Comparison of ENCODE assay signal across 11 mouse cellular contexts in the genomic region with DNA sequence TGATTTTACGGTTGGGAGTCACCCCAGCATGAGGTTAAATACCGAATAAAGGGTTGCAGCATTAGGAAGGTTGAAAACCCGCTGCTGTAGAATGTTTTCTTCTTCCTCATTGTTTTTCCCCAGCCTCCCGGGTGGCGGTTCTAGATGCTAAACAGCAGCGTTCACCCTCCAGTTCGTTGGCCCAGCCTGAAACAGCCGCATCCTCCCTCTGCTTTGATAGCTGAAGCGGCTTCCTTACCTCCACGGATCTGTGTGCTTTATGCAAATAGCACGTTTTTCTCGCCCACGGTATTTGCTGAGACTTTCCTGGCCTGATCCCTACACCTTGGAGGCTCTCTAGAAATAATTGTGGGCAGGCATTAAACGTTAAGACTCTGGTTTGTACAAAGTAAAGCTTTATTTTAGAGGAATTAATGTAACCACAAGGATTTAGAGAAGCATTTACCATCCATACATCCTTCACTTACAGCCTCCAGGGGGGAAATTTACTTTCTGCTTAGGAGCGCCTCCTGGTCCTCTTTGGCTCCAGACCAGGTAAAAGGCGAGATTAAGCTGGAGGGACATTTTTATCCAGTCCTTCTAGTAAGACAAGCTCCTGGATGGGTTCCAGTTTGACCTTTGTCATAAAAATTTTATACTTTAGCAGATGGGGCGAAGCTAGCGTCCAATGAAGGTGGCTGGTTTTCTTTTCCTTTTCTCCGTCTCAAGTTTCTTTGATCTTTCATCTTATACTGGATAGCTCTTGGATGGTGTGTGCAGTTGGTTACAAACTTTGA. TPM values are rescaled to one million over a fixed set of nuclear protein-coding genes. Genes with fewer than 3 reads are reported as not detected.
DNase-seq lines count a peak whose midpoint lies in the region; ATAC-seq and TF ChIP-seq lines count a peak whose summit lies in the region.
"Had no signal": no experiment of that assay in that cellular context is flagged by ENCODE, and none has a peak within 500 bp of the region (broad histone marks: within the 10 kb centered on the region; RNA-seq: fewer than 3 reads in every experiment).

No protein-coding gene starts in this region.

- no peak for TF ChIP-seq POLR2A in brain, embryonic 14.5 days (IDR thresholded peaks at IDR 0.05; ENCODE audit: borderline replicate concordance, extremely low read depth, insufficient read depth, insufficient read length, poor library complexity, severe bottlenecking)

- H3K4me3 ChIP-seq in hindbrain, embryonic 11.5 days (ENCODE audit: low read depth, low read length), result peak overlapping the region; percentile 74
- H3K4me3 ChIP-seq in midbrain, embryonic 13.5 days (replicated peaks), result peak overlapping the region; percentile 66
- H3K4me3 ChIP-seq in liver, embryonic 12.5 days, result no peak overlapping the region

- DNase-seq in heart, adult 11 months, result peak; percentile 68
- no peak for DNase-seq in heart, adult 9 months (ENCODE audit: low spot score in 2 of 2)
- peak; percentile 45 for DNase-seq in brain, embryonic 14.5 days (ENCODE audit: low read depth)
- DNase-seq in hindbrain, embryonic 11.5 days (ENCODE audit: low spot score), result peak; percentile 31
- no peak for DNase-seq in cerebellum, adult 8-10 months
- DNase-seq in gastrocnemius, adult 18-20 months (ENCODE audit: low spot score), result no peak
- DNase-seq: cerebellum, postnatal 36 days; thymus, postnatal 14 days had no signal

- TF ChIP-seq CTCF in brain, embryonic 14.5 days (IDR thresholded peaks at IDR 0.05; ENCODE audit: borderline replicate concordance, extremely low read depth, insufficient read depth, insufficient read length), result no peak

- H3K9me3 ChIP-seq in hindbrain, embryonic 11.5 days (ENCODE audit: control insufficient read depth, low read length), result no peaks in the 10 kb centered on the region
- no peaks in the 10 kb centered on the region for H3K9me3 ChIP-seq in midbrain, embryonic 13.5 days
- no peaks in the 10 kb centered on the region for H3K9me3 ChIP-seq in liver, embryonic 12.5 days (replicated peaks)

- ATAC-seq in hindbrain, embryonic 11.5 days (ENCODE audit: low FRiP score), result no peak
- no peak for ATAC-seq in midbrain, embryonic 13.5 days
- ATAC-seq in liver, embryonic 12.5 days, result no peak

- peaks cover 11% of the 10 kb centered on the region for H3K4me1 ChIP-seq in hindbrain, embryonic 11.5 days (replicated peaks; ENCODE audit: control insufficient read depth, insufficient read depth, low read length)
- H3K4me1 ChIP-seq in midbrain, embryonic 13.5 days (replicated peaks), result peaks cover 62% of the 10 kb centered on the region
- H3K4me1 ChIP-seq in liver, embryonic 12.5 days, result no peaks in the 10 kb centered on the region

- H3K4me2 ChIP-seq in hindbrain, embryonic 11.5 days (replicated peaks; ENCODE audit: low read depth, low read length), result peak overlapping the region; percentile 94
- peak overlapping the region; percentile 98 for H3K4me2 ChIP-seq in midbrain, embryonic 13.5 days (replicated peaks)
- H3K4me2 ChIP-seq in liver, embryonic 12.5 days, result no peak overlapping the region

- H3K27me3 ChIP-seq in hindbrain, embryonic 11.5 days (ENCODE audit: control insufficient read depth, insufficient read depth, low read length), result peaks cover 6% of the 10 kb centered on the region; the same call in 1 of the 2 replicates
- H3K27me3 ChIP-seq in midbrain, embryonic 13.5 days, result peaks cover 79% of the 10 kb centered on the region
- peaks cover 68% of the 10 kb centered on the region for H3K27me3 ChIP-seq in liver, embryonic 12.5 days (replicated peaks)

- peak overlapping the region; percentile 31; the same call in 1 of the 2 replicates for H3K9ac ChIP-seq in hindbrain, embryonic 11.5 days (ENCODE audit: low read depth, low read length)
- H3K9ac ChIP-seq in midbrain, embryonic 13.5 days (replicated peaks), result peak overlapping the region; percentile 39
- H3K9ac ChIP-seq in liver, embryonic 12.5 days, result no peak overlapping the region

- no peaks in the 10 kb centered on the region for H3K36me3 ChIP-seq in hindbrain, embryonic 11.5 days (ENCODE audit: control insufficient read depth, insufficient read depth, low read length)
- no peaks in the 10 kb centered on the region for H3K36me3 ChIP-seq in midbrain, embryonic 13.5 days
- H3K36me3 ChIP-seq in liver, embryonic 12.5 days, result no peaks in the 10 kb centered on the region

- WGBS in hindbrain, embryonic 11.5 days, result 23% methylated on average over 19 of the region's 19 CpGs
- 22% methylated on average over 19 of the region's 19 CpGs for WGBS in midbrain, embryonic 13.5 days
- WGBS in liver, embryonic 12.5 days (ENCODE audit: insufficient replicate concordance), result 22% methylated on average over 19 of the region's 19 CpGs

- H3K27ac ChIP-seq in hindbrain, embryonic 11.5 days (ENCODE audit: low read depth, low read length), result no peak overlapping the region
- no peak overlapping the region for H3K27ac ChIP-seq in midbrain, embryonic 13.5 days
- H3K27ac ChIP-seq in liver, embryonic 12.5 days, result no peak overlapping the region

RNA-seq across cellular contexts. Expression of gene Plce1, which starts 1.7 kb away (rescaled TPM):
- 4.9 and 6.2 TPM in 2 replicates for polyA plus RNA-seq in brain, embryonic 14.5 days (2012; rRNA removed)
- polyA plus RNA-seq in hindbrain, embryonic 11.5 days (2014; fragmentation: Nextera tagmentation; extraction: Ambion mirVana), result 6.1 and 6.9 TPM in 2 replicates
- polyA plus RNA-seq in midbrain, embryonic 13.5 days (2015; fragmentation: Nextera tagmentation; extraction: Ambion mirVana), result 3.9 and 4.3 TPM in 2 replicates
- 0.82 and 0.89 TPM in 2 replicates for polyA plus RNA-seq in liver, embryonic 12.5 days (2016; fragmentation: Nextera tagmentation; extraction: Ambion mirVana)
- 1 to 10 TPM; 4.5 to 6.0 TPM for total RNA-seq in gastrocnemius, adult 18-20 months (2021)
- total RNA-seq: hematopoietic stem cell, adult 5-6 weeks had no signal

Comparison
In these comparisons a context has a peak if more than half of its experiments do, and no peak if none do; other contexts are left out.
1. DNase-seq: peak in heart, adult 11 months (single experiment), brain, embryonic 14.5 days (single experiment) and hindbrain, embryonic 11.5 days (single experiment); none in heart, adult 9 months (0 of 2), cerebellum, adult 8-10 months (single experiment) and gastrocnemius, adult 18-20 months (single experiment).